Mouse (Mus musculus) mature B cell (primary cell): ENCODE data around the gene Txndc12.

Experiments used
- in situ Hi-C: fragments of 300-500 bp; cut with MboI; formaldehyde crosslinking; loops from 2 replicates; pipeline ENCODE4 v1.14.3; 2019

Gene Txndc12

DNA sequence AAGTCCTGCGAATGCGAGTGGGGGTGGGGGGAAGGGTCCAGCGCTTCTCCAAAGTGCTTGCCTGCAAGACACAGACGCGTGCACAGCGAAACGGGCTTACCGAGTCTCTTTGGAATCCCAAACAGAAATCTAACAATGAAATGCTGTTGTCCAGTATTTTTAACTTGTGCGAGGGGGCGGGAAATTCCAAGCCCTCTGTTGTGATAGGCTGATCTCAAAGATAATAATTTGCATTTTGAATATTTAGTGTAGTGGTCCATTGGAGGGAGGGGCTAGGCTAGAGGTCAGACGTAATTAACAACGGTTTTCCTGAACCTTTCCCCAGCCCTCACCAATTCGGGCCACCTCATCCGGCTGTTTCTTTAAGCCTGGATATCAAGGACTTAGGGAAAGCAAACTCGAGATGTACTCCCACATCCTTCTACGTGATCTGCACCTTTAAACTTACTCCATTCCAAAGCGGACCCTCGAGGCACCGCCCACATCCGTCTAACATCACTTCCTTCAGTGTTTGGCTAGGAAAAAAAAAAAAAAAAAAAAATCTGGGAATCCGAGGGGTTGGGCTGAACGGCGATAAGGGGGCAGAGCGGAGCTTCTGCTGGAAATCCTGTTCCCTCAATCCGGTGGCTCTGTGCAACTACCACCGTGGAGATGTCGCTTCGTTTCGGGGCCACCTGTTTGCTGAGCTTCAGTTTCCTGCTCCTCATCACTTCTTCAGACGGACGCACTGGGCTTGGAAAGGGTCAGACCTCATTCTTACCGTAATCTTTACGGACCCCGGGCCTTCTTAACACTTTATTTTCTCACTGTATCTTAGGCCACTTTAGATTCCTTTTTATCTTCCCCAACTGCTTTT, at the start of gene Txndc12:
Txndc12 (plus strand) TSS at position 487 of the 856 bp plus-strand sequence.
- in situ Hi-C loops = loop anchor here (25.0 kb wide), 1 partner anchor 828 kb away; the partner anchor contains the start of gene Cdkn2c

DNA sequence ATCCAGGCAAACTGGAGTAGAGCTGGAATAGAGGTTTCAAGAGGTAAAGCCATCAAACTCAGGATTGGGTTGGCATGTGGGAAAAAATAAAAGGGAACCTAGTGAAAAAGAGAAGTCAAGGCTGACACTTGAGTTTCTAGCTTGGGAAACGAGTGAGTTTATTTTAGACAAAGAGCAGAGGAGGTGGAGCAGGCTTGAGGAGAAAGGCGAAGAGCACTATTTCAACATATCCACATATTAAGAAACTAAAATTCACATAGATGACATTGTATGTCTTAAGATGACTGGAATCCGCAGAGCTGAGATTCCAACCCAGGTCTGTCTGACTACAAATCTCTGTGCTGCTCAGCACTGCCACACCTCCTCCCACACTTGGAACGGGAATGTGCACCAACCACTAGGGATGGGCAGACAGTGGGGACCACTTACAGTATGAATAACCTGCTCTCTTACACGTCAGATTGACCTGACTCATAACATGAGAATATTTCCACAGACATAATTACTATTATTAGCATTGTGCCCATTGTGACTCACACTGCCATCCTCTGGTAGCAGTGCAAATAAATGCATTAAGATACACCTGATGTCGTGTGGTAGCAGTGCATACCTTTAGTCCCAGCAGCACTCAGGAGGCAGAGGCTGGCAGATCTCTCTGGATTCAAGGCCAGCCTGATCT, 45.0 kb upstream of the Txndc12 start:
- in situ Hi-C loops = no loop called here

DNA sequence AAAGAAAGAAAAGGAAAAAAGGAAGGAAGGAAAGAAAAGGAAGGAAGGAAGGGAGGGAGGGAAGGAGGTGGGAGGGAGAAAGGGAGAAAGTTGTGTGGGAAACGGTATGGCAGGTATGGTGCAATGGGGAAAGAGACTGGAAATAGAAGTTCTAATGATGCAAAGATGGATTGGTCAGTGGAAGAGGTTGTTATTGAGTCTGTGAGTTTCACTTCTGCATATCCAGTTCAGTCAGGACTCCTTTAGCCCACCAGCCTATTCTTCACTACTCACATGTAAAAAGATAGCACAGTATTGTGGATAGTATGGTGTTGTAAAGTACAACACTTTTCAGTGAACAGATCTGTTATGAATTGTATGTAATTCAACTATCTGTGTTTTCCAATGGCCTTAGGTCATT, 43.9 kb upstream of the Txndc12 start:
- in situ Hi-C loops = no loop called here

DNA sequence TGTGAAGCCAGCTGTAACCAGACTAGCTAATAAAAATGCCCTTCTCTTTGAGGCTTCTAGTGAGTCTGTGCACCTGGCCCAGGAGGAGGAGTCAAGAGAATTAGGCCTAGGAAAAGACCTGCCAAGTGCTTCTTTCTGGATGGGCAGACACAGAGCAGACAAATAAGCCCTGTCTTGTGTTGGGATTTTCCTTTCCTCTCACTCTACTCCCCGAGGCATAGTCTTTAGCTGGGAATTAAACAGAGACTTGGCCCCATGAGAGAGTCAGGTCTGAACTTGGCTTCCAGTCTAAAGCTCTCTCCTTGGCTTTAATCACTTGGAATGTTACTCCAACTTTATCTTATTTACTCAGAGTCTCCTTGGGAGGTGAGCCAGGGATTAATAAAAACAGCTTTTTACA, 40.5 kb upstream of the Txndc12 start:
- in situ Hi-C loops = no loop called here

DNA sequence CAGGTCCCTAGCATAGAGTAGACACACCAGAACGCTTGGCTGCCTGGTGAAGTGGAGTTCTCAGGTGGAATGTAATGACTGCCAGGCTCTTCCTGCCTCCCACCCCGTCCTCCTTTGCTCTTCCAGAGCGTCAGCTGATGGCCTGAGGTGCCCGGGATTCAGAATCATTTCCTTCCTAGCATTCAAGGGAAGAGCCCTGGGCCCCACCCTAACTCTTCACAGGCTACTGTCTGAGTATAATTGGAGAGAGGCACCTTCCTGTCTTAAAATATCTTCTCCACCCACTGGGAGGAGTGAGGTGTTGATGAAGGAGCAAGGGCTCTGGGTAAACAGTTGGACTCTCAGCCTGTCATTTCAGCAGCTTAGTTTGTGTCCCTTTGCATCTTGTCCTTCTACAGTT, 37.7 kb upstream of the Txndc12 start:
- in situ Hi-C loops = no loop called here

DNA sequence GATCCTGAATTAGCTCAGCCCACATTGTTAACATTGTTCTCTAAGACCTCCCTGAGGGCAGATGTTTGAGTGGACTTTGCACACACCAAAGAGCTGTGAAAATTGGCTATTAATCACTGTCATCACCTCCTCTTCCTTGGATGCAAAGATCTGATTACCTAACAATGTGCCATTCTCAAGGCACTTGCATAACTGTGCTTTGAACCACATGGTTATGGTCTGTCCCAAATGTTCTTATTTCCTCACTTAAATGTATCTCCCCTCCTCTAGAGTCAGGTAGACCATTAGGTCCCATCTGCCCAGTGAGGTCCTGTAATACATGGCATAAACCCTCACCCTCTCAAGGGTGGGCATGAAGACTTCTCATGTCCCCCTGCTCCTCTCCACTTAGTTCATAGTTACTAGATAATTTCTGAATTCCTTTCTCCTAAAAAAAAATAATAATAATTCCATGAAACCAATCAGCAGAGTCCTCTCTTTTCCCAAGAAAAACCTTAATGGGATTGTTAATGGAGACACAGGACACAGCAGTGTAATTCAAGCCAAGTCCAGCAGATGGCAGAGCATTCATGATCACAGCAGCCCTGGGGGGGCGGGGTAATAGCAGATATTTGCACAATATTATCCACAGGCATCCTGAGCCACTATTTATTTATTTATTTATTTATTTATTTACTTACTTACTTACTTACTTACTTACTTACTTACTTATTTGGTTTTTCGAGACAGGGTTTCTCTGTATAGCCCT, 36.1 kb upstream of the Txndc12 start:
- in situ Hi-C loops = no loop called here

DNA sequence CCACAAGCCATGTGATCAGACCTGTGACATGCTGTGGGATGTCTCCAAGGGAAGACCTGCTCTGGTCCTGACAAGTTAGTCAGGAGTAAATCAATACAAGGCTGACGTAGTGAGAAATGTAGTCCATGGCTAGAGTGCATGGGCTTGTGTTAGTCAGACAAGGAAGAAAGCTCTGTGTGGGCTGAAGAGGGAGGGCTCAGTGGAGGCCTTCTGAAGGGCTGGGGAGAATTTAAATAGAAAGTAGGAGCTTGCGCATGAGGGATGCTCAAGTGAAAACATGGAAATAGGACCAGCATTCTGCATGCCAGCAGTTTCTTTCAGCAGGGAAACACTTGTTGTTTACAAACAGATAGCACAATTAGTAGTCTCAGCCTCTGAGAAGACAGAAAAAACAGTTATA, 30.9 kb upstream of the Txndc12 start:
- in situ Hi-C loops = no loop called here

DNA sequence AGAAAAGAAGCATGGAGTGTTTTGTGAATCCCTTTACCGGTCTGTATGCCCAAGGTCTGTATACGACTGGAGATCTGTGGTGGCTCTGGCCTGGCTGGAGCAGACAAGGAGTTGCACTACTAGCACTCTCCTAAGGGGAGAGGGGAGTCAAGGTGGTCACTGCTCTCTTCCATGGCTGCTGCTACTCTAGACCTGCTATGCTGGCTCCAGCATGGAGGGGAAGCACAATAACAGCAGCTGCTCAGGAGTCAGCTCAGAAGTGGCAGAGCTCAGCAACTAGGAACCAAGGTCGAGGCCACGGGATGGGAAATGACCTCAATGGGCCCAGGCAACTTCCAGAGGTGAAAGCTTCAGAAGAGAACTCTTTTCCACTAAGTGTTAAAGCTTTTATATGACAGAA, 23.3 kb upstream of the Txndc12 start:
- in situ Hi-C loops = no loop called here

DNA sequence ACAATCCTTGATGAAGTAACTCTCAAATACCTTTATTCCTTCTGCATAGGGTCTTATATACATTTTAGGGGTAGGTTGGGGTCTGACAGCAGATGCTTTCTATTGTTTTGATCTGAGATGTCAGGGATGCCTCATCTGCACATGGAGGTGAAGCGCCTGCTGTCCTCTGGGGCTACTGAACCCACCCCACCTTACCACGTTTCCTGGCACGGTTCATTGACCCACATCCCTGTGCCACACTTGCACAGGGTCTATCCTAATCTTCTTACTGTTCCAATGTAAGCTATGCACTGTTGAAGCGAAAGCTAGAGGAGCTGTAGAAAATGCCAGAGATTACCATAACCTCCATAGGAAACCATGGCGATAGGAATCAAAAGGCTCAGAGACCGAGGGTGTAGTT, 22.9 kb upstream of the Txndc12 start:
- in situ Hi-C loops = no loop called here

DNA sequence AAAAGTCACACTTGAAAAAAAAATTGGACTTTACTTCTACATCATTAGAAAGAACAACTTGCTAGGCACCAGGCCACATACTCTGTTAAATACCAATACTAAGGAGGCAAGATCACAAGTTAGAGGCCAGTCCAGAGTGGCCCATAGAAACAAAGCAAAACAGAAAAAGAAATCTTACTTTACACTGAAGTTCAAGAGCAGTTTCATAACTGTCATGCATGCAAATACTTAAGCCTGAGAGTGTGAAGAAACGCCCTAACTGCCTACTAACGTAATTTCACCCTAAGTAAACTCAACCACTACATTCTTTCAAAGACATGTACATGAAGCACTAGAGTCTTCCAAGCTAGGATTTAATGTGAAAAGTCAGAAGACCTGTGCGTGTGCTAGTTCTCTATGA, 8.7 kb upstream of the Txndc12 start:
- in situ Hi-C loops = loop anchor here (25.0 kb wide), 1 partner anchor 837 kb away; the partner anchor contains the start of gene Cdkn2c

DNA sequence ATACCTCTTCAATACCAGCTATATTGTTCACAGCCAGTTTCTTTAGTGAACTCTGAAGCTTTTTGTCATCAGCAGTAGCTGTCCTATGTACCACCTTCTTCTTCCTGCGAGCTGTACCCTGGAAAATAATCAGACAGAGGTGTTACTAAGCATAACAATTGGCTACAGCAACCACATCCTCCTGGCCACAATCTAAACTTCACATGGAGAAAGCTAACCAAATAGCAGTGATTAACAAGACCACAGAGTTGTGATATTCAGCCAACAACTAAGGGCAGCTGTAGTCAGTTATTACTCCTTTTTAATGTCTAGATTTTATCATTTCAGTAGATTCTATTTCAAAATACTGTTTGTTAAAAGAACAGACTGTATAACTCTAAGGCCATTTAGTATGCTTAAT, 8.3 kb upstream of the Txndc12 start:
- in situ Hi-C loops = loop anchor here (25.0 kb wide), 1 partner anchor 836 kb away; the partner anchor contains the start of gene Cdkn2c

DNA sequence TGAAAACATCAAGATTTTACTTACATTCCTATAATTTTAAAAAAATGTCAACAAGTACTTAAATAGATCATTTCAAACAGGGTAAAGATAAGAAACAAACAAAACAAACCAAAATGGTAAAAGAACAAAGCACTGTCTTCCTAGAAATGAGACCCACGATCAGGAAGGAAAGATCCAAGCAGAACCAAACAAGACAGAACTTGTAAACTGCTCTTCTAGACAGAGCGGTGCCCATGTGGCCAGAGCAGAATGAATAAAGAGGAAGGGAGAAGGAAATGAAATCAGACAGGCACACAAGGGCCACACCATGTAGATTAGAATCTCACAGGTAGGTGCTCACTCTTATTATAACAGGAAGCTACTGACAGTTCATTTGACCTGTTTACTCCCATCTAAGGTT, 7.8 kb upstream of the Txndc12 start:
- in situ Hi-C loops = loop anchor here (25.0 kb wide), 1 partner anchor 836 kb away; the partner anchor contains the start of gene Cdkn2c

DNA sequence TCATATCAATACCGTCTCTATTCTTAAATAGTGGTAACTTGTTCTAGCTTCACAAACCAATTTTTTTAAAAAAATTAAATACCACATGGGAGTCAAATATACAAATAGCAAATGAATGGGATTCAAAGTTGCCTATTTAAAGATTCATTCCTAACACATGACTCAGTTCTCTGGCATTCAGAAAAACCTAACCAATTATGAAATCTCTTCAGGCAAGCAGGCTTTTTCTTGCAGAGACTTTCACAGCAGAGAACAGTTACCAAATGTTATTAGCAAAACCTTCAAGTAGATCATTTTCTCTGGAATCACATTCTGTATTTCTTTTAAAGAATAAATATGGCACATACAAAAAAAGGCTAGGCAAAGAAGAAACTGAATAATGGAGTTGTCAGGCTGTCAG, 3.7 kb upstream of the Txndc12 start:
- in situ Hi-C loops = loop anchor here (25.0 kb wide), 1 partner anchor 832 kb away; the partner anchor contains the start of gene Cdkn2c

DNA sequence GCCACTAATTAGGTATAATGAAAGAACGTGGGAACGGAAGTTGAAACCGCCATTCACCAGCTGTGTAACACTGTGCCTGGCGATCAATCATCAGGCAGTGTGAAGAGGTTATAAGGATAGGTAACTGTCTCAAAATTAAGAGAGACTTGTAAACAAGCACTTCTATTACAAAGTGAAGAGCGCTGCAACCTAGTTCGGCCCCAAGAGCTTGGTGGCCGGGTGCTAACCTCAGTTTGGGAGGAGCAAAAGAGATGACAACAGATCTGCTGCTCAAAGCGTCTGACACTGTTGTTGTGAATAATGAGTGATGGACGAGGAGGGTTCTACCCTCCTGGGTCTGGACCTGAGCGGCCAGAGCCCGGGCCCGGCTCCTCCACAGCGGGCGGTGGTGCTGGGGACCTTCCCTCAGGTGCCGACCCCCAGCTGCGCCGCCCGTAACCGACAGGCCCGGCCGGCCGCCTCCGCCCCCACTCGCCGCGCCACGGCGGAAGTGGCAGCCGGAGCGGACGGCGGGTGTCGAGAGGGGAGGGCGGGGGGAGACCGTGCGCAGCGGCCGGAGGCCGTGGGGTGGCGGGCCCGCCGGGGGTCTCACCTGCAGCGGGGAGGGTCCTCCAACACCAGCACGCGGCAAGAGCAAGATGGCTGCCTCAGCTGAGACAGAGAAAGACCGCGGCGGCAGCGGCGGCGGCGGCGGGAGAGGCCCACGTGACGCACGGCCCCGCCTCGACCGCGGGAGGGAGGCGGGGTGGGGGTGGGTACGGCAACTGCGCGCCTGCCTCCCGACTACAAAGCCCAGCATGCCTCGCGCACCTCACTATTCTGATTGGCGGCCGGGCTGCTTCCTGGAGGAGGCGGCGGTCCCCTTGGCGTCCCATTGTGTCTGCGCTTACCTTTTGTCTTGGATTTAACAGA, 1.2 kb upstream of the Txndc12 start, which contains the start of gene Btf3l4:
Btf3l4 (minus strand) TSS at position 699 of the 912 bp plus-strand sequence.
- in situ Hi-C loops = loop anchor here (25.0 kb wide), 1 partner anchor 829 kb away; the partner anchor contains the start of gene Cdkn2c

DNA sequence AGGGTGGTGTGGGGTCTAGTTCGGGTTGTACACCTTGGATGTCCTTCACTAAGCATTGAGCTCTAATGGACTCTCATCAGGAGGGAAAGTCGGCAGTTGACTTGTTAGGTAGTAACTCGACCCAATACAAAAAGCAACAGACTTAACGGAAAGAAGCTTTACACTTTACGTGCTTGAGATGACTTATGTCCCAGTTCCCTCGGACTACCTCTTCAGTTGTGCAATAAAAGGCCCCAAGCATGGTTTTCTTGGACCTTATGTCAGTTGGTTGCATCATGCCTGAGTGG, 630 bp upstream of the Txndc12 start:
- in situ Hi-C loops = loop anchor here (25.0 kb wide), 1 partner anchor 829 kb away; the partner anchor contains the start of gene Cdkn2c

DNA sequence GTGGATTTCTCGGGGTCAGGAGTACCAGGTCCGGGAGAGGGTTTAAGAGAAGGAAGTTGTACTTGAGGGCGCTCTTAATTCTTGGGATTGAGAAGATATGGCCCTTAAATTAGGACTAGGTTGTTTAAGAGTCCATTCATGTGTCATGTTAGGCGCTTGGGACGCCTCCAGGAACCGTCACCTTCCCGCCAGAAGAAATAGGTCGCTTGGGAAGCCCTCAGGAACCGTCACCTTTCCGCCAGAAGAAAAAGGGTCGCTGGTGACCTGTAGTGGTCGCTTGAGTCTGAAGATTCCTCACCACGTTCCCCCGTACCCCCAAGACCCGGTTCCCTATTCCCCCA, 540 bp downstream of the Txndc12 start:
- in situ Hi-C loops = loop anchor here (25.0 kb wide), 1 partner anchor 827 kb away; the partner anchor contains the start of gene Cdkn2c

DNA sequence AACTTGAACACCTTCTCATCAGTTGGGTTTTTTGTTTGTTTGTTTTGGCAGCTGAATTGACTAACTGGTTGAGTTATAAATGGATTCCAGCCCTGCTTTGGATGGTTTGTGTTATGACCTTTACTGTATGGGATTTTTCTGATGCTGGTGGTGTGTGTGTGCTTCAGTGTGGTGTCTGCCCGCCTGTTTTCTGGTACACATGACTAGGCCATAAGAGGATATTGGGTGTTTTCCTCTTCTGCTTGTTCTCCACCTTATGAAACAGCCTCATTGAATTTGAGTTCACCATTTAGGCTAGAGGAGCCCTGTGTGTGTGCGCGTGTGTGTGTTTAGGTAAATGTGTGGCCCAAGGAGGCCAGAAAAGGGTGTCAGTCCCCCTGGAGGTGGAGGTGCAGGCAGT, 1.1 kb downstream of the Txndc12 start:
- in situ Hi-C loops = loop anchor here (25.0 kb wide), 1 partner anchor 827 kb away; the partner anchor contains the start of gene Cdkn2c

DNA sequence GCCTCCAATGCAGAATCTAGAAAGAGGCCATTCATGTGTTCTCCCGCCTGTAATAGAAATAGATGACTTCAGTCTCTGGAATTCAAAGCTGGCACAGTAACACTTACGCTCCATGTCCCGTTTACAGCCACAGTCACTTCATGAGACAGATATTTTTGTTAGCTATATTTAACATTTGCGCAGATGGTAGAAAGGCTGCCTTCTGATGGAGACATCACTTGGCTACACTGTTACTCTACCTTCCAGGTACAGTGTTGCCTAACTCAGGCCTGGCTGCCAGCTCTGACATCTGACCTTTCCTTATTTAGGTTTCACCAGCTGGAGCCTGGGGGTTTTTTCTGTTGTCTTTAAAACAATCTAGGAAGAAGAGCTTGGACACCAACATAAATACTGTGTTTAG, 3.6 kb downstream of the Txndc12 start:
- in situ Hi-C loops = loop anchor here (25.0 kb wide), 1 partner anchor 824 kb away; the partner anchor contains the start of gene Cdkn2c

DNA sequence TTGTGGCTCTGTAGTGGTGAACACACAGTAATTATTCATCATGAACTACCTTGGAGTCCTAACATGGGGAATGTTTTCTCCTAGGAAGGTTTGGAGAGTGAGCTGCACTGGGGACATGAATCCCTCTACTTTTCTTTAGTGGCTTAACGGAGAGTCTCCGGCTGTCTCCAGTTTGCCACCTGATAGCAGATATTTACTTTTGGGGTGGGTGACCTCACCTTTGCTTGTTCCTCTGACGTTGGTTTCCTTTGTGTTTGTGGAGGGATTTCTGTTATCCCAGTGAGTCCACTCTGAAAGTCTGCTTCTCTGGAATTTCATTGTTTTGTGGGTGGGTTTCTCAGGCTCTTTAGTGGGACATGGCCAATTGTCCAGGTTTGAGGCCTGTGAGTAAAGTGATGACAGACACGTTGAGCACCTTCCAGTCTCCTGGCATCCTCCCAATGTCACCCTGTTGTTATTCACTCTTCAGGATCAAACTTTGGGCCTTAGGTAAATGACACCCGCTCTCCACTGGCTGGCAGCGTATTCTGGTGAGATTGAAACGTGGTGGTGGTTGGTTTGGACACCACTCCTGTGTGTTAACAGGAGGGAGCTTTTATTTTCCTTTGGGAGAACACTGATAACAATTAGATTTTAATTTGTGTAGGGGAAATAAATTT, 7.6 kb downstream of the Txndc12 start:
- in situ Hi-C loops = loop anchor here (25.0 kb wide), 1 partner anchor 820 kb away; the partner anchor contains the start of gene Cdkn2c

DNA sequence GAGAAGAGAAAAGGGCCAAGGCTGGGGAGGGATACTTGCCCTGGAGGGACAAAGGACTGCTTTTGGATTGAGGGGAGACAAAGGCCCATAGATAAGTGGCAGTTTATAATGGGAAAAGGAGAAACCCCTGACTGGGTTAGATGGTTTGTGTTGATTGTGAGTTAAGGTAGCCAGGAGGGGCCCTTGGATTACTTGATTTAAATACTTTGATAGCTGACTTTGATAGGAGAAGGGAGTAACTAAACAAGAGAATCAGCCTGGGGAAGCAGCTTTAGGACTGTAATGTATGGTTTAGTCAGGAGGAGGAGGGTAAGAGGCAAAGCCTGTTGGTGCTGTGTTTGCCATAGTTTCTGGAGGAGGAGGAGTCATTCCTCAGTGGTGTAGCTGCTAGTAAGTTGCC, 8.9 kb downstream of the Txndc12 start:
- in situ Hi-C loops = loop anchor here (25.0 kb wide), 1 partner anchor 819 kb away; the partner anchor contains the start of gene Cdkn2c
